Mouse (Mus musculus) brain, embryonic 14.5 days (tissue): ENCODE results near the gene Osbpl8.

ENCODE experiments used
- CTCF ChIP-seq: fragments of 200-500 bp; IDR thresholded peaks from 2 replicates; pipeline ENCODE4 v1.5.1; 2012; ENCODE audit warnings: inconsistent platforms, mild to moderate bottlenecking, moderate library complexity, borderline replicate concordance; ENCODE audit not compliant: insufficient read depth, insufficient read length; ENCODE audit errors: extremely low read depth
- POLR2A ChIP-seq: fragments of 200-500 bp; IDR thresholded peaks from 2 replicates; pipeline ENCODE4 v1.6.1; 2012; ENCODE audit warnings: mild to moderate bottlenecking, inconsistent platforms, borderline replicate concordance; ENCODE audit not compliant: poor library complexity, insufficient read depth, insufficient read length, severe bottlenecking; ENCODE audit errors: extremely low read depth

- TF ChIP-seq CTCF (no peak), POLR2A (no peak)
Measured at GRCm38 (mm10) chr10:111149761-111150160, 14.8 kb upstream of the Osbpl8 start.
